Mouse (Mus musculus) G1E (cell line): ENCODE measurements around the gene Gng4.
"Not testable (repeated sequence)": the region's sequence is repeated elsewhere in the genome, so short reads cannot be mapped to it uniquely, and the experiment has no call there.

Experiments
- CTCF ChIP-seq: IDR thresholded peaks from 2 replicates; pipeline ENCODE4 v1.5.1; 2012; ENCODE audit warnings: low read depth, low read length, inconsistent platforms, mixed read lengths
- GATA1 ChIP-seq: IDR thresholded peaks from 2 replicates; pipeline ENCODE4 v1.6.1; 2012; ENCODE audit warnings: borderline replicate concordance, low read length, inconsistent platforms, mixed read lengths
- GATA2 ChIP-seq: IDR thresholded peaks from 2 replicates; pipeline ENCODE4 v1.6.1; 2012; ENCODE audit warnings: low read depth, low read length, inconsistent platforms, borderline replicate concordance

DNA sequence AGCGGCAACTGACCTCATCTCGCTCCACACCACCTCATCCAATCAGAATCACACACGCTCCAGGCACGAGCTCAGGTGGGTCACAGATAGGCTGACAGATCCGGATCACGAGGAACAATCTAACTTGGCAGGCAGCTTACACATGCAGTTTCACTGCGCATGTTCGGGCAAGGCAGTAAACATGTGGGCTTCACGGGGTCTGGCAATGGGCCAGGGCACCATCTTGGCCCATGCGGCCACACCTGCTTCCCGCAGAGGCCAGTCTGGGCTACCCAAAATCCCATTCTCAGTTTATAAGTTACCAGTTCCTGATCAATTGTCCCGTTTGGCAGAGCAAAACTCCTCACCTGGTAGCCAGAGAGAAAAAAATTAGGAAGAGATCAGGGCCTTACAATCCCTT, 14.0 kb downstream of the Gng4 start:
- TF ChIP-seq CTCF, GATA1, GATA2: not testable (repeated sequence)
